Mouse (Mus musculus) right cerebral cortex, postnatal 10 days (tissue): Measurements from ENCODE around the gene Rcor2.

Source experiments
- DNase-seq, 2 experiments: peaks; one replicate each; pipeline ENCODE4 v3.0.0; 2021; ENCODE audit warnings: low spot score in 2 of 2

Gene Rcor2

GRCm38 (mm10) chr19:7267091-7267741 is at the start of gene Rcor2:
Gene Rcor2 (plus strand): TSS chr19:7267325.
- DNase-seq, result peak; percentile 77 to 85

GRCm38 (mm10) chr19:7217926-7218267 is 49.2 kb upstream of the Rcor2 start:
- DNase-seq, result no peak

DNA sequence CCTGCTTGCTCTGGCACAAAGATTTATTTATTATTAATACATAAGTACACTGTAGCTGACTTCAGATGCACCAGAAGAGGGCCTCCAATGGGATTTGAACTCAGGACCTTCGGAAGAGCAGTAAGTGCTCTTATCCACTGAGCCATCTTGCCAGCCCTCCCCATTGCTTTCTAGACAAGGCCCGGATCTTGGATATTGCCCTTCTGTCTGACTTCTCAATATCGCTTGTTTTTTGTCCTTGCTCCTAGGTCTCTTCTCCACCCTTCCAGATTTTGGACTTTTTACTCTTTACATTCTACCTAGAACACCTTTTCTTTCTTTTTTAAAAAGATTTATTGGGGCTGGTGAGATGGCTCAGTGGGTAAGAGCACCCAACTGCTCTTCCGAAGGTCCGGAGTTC is 48.4 kb upstream of the Rcor2 start:
- DNase-seq, result no peak

DNA sequence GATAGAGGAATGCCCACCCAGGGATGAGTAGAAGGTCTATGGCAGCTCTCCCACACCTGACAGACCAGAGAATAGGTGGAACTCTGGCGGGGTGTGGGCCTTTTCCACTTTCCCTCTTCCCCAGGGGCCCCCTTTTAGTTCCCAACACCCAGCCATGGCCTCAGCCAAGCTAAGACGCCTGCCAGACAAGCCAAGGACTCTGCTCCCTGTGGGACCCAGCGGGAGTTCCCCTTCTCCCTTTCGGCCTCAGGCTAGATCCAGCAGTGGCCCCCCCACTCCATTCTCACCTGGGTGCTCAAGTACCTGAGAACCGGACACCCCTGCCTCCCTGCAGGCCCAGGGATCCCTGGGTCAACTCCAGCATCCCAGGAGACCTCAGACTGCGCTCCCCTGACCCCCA is 44.9 kb upstream of the Rcor2 start:
- DNase-seq, result no peak

GRCm38 (mm10) chr19:7223488-7223887 is 43.6 kb upstream of the Rcor2 start:
- DNase-seq, result no peak

DNA sequence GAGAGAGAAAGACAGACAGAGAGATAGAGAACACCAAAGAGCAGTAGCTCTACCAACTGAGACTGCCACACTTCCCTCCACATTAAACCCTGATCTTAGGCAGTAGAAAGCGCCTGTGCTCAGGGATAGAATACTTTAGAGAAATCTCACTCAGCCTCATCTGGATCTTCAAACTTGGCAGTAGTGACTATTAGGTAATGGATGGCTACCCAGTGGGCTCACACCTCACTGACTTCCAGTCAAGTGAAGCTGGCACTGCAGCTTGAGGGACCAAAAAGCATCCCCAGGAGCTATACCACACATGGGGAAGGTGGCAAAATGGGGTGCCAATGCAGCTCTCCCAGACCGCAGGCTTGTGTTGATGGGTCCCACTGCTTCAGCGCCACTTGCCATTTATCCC is 42.9 kb upstream of the Rcor2 start:
- DNase-seq, result no peak

DNA sequence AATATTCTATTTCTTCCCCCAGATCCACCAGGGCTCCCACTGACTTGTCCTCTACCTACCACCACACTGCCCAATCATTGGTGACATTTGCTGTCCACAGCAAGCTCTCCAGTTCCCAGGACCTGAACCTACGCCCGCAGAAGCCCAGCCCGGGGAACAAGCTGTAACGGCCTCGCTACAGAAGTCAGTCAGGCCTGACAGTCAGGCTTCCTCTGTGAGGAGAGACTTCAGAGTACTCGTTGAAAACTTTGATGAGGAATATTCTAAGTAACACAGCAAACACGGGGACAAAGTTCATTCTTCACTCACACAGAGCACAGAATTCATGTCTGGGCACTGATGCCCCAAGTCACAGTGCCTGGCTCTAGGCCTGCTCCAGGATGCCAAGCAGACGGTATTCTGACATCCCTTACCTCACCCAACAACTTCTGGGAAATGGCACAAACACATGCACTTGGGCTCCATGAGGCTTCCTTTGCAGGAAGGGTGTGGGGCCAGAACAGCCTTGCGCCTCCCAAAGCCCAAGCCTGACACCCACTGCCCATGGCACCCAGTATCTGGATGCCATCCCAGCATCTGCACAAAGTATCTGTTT is 41.9 kb upstream of the Rcor2 start:
- no peak for DNase-seq

- no peak for DNase-seq
These were observed 40.6 kb upstream of the Rcor2 start for GRCm38 (mm10) chr19:7226511-7226914.

DNA sequence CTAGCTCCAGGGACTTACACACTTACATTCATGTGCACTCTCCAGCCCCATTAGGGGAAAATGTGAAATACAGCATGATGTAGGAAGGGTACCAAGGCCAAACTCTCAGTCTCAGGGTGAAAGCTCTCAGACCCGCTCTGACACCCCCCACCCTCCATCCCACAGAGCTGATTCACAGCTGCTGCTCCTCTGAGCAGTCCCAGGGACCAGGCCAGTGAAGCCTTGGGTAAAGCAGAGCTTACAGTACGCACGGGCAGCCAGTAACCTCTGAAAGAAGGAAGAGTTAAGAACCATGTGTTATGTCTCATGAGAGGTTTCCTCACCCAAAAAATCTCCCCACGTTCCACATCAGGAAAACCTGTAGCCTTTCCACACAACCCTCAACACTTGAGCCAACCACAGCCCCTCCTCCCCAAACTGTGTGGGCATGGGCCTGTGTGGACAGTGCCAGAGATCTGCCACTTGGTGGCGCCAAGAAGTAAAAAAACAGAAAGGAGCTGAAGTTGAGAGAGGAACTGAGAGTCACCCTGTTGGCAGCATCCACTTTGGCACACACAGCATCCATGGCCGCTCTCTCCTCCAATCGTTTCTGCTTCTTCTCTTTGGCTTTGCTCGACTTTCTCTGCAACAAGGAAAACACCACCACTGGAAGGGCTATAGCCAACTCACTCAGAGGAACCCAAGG is 32.4 kb upstream of the Rcor2 start:
- DNase-seq, result peak; percentile 90

DNA sequence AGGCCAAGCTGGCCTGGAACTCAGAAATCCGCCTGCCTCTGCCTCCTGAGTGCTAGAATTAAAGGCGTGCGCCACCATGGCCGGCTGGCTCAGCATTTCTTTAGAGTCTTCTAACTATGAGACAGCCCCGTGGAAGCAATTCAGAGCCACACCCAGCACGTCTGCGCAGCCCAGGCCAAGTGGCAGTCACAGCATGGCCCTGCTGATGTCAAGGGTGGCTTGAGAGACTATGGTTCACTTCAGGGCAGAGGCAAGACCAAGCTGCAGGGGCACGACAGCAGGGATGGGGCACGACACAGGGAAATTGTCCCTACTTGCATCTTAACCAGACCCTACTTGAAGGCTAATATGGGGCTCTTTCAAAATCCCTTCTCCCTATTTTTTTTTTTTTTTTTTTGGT is 31.7 kb upstream of the Rcor2 start:
- peak in 1 of 2 experiments; percentile 25 for DNase-seq

DNA sequence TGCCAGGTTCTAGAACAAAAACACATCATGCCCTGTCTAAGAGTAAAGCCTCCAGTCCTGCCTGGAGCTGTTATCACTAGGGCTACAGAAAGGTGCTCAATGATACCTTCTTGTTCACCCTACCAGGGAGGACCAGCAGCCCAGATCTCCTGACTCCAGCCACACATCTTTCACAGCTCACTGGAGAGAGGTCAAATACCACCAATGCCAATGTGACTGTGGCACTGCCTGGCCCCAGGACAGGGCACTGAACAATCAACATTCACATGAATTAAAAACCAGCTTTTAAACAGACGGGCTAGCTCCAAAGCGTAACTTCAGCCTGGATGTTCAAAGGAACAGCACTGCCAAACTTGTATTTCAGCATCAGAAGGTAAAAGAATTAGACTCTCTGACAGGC is 31.1 kb upstream of the Rcor2 start:
- DNase-seq, result peak in 1 of 2 experiments; percentile 25

DNA sequence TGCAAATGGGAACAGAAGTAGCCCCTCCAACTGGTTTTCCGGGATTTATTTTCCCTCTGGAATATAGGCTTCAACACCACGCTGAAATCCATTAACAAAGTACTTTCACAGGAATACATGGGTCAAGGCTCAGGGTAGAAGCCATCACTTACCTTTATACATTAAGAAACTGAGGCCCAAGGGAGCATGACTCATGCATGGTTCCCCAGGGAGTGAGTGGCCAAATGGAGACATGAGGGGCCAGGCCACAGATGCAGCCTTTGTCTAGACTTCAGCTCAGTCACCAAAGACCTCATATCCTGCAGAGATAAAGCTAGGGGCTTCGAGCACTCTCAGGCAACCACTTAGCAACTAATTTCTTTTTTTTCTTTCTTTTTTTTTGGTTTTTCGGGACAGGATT is 30.4 kb upstream of the Rcor2 start:
- no peak for DNase-seq

- no peak for DNase-seq
These were observed 27.6 kb upstream of the Rcor2 start for GRCm38 (mm10) chr19:7239574-7239973.

DNA sequence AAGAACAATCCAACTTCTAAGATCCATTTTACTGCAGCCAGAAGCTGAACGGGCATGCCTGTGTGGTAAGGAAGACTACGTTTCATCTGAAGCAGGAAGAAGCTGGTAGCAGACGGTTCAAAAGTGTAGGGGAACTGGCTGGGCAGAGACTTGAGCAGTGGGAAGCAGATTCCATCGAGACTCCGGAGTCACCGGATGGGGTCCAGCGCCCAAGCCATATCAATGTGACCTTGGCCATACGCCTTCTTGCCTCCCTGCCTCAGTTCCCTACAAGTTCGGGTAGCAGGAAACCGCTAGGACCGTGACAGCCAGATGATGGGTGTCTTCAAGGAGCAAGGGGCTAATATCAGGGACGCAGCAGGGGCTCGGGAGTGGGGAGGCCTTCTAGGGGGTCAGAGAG is 26.8 kb upstream of the Rcor2 start:
- no peak for DNase-seq

- DNase-seq, result peak; percentile 97
These were observed 26.1 kb upstream of the Rcor2 start, which contains the start of gene Naa40 for GRCm38 (mm10) chr19:7240782-7241690. Gene Naa40 (minus strand): TSS chr19:7241183.

DNA sequence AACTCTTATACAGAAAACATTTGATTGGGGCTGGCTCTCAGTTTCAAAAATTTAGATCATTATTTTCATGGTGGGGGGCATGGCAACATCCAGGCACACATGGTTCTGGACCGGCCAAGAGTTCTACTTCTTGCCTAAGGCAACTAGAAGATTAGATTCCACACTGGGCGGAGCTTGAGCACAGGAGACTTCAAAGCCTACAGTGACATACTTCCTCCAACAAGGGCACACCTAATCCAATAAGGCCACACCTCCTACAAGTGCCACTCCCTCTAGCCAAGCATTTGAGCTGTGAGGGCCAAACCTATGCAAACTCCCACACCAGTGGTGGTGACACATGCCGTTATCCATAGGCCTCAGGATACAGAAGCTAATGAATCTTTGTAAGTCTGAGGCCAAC is 21.1 kb upstream of the Rcor2 start:
- DNase-seq, result no peak

DNA sequence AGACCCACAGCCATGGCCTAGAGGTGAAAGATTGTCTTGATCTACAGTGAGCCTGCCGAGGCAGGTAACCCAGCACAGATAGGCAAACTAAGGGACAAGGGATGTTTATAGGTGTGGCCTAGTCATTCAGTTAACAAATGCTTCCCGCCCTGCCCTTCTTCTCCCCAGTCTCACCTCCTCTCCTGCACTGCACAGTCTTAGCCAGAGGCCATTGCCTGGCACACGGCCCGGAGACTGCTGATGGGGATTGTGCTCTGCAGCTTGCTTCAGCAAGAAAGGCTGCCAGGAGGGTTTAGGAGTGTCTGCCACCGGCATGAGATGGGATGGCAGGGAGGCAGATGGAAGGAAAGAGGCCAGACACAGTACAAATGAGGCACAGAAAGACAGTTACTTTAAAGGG is 9.2 kb upstream of the Rcor2 start:
- peak in 1 of 2 experiments; percentile 55 for DNase-seq

DNA sequence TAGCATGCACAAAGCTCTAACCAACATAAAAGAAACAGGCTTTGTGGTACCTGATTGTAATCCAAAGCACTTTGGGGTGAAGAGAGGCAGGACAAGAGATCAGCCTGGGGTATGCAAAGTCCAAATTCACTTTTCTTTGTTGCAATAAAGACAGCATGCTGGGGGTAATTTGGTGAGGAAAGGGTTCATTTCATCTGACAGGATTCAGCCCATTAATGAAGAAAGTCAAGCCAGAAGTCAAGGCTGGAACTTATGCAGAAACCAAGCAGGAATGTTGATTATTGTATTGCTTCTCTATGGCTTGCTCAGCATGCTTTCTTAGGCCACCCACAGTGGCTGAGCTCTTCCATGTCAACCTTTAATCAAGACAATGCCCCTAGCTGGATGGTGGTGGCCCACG is 5.6 kb upstream of the Rcor2 start:
- no peak for DNase-seq

GRCm38 (mm10) chr19:7261964-7262363 is 5.2 kb upstream of the Rcor2 start:
- no peak for DNase-seq

GRCm38 (mm10) chr19:7262592-7262991 is 4.5 kb upstream of the Rcor2 start:
- DNase-seq, result no peak

DNA sequence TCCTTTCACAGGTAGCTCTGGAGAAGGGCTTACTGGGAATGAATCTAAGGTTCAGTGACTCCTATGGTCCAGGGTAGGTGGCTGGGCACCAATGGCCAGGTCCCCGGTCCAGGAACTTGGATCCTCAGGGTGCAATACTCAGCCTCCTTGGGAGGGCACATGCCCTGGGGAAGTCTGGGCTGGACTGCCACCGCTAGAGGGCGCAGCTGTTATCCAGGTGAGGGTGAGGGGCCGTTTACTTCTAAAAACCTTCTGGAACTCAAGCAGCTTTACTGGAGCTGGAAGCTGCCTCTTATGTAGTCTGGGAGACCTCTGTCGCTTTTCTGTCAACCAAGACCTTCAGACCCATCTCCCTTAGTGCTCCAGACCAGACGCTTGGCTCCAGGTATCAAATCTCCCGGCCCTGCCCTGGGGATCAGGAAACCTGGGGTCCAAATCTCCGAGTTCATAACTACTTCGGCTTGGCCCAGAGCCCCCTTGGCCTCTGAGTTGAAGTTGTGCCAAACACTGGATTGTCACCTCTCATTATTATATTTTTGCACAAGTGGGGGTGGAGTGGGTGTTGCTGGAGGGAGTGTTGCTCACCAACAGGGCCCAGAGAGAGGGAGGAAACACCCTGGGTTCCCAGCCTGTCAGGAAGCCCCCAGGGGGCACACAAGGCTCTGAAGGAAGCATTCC is 2.9 kb upstream of the Rcor2 start:
- DNase-seq, result peak; percentile 68 to 83
